Mouse (Mus musculus): ENCODE measurements at regions not wholly inside any gene's neighbourhood (a gene's known extent, or its start where the extent isn't known, plus 50 kb on each side); places are given as distances from the start of the nearest gene placed in this dataset.

DNA sequence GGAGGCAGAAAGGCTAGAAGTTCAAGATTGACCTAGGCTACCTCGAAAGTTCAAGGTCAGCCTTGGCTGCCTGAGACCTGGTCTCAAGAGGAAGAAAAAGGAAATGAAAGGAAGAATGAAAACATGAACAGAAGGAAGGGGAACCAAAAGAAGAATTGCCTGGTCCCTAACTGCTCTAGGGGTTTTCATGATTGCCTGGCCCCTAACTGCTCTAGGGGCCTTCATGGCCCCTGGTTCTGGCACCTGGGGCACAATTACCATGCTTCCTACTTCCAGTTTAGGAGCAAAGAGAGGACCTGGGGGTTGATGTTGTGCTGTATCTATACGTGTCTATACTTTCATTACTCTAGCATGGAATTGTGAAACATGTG, 132.8 kb downstream of the Cd24a start:
- DNase-seq (ENCODE audit: low read depth) = no peak

GRCm38 (mm10) chr10:43712657-43713056, 134.6 kb downstream of the Cd24a start:
- no peak for DNase-seq (ENCODE audit: low read depth)

- no peak for DNase-seq (ENCODE audit: low read depth)
Measured at GRCm38 (mm10) chr10:43718768-43719167, 140.7 kb downstream of the Cd24a start.

GRCm38 (mm10) chr10:43721356-43721755, 143.3 kb downstream of the Cd24a start:
- no peak for DNase-seq (ENCODE audit: low read depth)

DNA sequence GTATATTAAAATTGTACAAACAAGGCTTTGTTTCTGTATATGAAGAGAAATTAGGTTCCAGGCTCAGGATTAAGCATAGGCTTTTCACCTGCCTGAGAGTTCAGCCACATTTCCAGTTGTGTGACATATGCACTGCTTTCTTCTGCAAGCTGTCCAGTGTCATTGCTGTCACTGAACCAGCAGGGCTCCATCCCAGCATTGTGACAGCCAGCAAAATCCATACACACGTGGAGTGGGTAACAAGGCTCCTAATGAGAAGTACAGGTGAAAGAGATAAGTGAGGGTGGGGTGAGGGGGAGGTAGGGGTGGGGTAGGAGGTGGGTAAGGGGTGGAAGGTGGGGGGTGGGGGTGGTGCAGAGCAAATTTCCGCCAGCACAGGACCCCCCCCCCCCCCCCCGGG, 144.1 kb downstream of the Cd24a start:
- no peak for DNase-seq (ENCODE audit: low read depth)

- DNase-seq (ENCODE audit: low read depth) = no peak
Measured at GRCm38 (mm10) chr10:43722711-43723614, 144.9 kb downstream of the Cd24a start.

DNA sequence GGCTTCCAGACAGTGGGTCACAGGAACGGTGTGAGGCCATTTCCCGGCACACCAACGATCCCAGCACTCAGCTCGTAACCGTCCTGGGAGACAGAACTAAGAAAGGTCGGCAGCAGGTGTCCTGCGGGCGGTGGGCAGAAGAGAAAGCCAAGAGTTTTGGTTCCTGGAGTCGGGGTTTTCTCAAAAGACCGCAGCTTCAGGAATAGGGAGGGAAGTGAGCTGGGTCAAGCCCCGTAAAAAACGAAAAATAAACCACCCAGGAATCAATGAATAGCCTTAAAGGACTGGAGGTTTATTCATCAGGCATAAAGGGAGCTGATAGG, 145.5 kb downstream of the Cd24a start:
- DNase-seq (ENCODE audit: low read depth) = no peak

- DNase-seq (ENCODE audit: low read depth) = no peak
Measured at GRCm38 (mm10) chr10:43727746-43728145, 149.7 kb downstream of the Cd24a start.

- DNase-seq (ENCODE audit: low read depth) = no peak
Measured at GRCm38 (mm10) chr10:43729184-43729583, 151.1 kb downstream of the Cd24a start.

DNA sequence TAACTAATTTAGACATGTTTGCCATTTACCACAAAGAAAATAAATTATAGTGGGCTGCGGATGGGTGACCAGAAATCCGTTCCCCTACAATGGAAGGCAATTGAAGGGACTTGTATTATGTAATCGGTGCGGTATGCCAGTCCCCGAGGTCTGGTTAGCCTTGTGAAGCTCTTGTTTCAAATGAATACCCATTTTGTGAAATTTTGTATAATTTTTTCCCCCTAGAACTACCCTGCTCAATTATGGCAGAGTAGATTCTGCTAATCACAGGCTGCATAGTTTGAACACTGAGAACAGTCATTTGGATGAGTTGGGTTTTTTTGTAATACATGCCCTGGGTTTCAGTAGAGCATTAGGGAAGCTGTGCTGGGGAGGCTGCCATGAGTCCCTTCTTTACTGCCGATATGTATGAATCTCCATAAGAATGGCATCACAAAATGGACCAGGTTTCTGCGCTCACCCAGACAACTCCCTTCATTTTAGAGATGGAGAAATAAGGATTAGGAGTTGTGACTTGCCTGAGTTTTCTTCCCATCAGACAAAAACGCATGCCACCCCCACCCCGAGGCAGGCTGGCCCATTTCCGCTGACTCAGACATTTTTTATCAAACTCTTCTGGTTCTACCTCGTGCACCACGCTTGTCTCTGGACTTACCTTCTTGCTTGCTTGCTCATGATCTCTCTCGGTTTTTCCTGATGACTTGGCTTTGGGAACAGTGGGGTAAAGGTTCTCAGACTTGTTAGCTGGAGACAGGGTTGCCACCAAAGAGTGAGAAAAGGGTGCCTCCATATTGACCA, 155.7 kb downstream of the Cd24a start:
- no peak for DNase-seq (ENCODE audit: low read depth)

DNA sequence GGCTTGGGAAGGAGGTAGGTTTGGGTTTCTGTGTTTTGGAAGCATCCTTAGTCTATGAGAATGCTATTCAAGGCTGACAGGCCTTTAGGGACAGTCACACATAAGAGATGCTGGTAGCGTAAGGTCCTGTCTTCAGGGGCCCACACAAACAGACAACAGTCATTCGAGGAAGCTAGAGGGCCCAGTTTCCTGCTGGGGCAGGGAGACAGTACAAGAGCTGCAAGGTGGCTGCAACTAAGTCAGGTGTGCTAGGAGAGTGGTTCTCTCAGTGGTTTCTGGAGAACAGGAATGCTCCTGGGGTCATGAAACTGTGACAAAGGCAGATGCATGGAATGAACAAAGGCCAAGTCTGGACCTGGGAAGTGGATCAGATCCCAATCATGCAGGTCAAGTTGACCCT, 161.1 kb downstream of the Cd24a start:
- no peak for DNase-seq (ENCODE audit: low read depth)

GRCm38 (mm10) chr10:43739718-43740117, 161.6 kb downstream of the Cd24a start:
- no peak for DNase-seq (ENCODE audit: low read depth)

DNA sequence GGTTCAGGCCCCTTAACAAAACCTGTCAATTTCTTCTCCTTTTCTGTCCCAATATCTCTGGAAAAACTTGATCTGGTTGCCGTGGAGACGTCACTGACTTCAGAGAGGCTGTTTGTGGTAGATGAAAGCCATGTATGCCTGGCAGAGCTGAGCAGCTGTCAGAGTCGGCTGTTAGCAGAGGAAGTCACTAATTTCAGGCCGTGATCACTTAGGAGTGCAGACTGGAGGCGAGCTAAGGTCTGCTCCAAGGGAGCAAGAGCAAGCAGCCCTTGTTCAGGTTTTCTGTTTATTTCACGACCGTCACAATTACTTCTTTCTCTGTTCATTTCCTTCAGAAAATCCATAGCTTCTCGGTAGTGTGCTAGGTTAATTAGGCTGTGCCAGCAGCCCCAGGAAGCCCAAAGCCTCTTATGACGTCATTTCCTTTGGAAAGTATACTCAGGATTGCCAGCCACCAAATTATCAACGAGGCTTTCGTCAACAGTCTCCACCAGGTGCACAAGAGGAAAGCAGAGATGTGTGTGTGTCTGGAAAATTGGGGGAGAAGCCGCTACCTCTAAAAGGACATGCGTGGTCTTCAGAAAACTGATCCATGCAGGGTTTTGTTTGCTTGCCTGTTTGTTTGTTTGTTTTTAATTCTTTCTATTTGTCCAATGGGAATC, 161.2 kb downstream of the Qrsl1 start:
- peak; percentile 53 for DNase-seq (ENCODE audit: low read depth)

- DNase-seq (ENCODE audit: low read depth) = no peak
Measured at GRCm38 (mm10) chr10:43741361-43742084, 160.0 kb downstream of the Qrsl1 start.

DNA sequence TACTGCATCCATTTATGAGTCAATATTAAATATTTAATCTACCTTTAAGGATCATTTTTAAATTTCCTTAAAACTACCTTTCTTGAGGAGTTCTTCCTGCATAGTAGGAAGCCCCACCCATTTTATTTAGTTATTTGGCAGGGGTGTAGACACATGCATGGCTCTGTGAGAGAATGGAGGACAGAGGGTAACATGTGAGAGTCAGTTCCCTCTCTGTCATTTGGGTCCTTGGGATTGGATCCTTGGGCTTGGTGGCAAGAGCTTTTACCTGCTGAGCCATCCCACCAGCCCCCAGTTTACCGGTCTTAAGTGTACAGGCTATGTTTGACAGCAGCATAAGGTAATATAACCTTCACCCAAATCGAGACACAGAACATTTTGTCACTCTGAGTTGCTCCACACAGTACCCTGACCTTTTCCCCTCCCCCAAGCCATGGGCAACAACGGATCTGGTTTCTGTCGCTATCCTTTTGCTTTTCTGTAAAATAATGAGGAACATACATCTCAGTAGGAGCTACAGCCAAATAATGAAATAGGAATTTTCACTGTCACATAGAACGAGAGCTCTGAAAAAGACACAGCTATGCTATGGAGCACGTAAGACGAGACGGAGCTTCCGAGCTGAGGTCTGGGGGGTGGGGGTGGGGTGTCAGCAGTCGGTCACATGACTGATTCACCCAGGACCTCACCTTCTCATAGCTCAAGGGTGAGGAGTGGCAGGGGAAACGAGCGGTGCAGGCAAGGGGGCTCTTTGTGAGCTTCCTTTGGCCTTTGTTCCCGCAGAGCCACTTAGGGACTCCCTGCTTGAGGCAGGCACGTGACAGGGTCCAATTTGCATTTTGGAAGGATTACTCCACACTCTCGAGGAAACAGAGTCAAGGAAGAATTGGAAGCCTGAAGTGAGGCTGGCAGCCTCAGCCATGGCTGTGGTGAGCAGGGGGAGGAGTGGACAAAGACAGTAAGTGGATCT, 159.2 kb downstream of the Qrsl1 start:
- DNase-seq (ENCODE audit: low read depth) = no peak

- no peak for DNase-seq (ENCODE audit: low read depth)
Measured at GRCm38 (mm10) chr10:43743188-43744120, 158.1 kb downstream of the Qrsl1 start.

GRCm38 (mm10) chr10:43745931-43746630, 155.5 kb downstream of the Qrsl1 start:
- DNase-seq (ENCODE audit: low read depth) = no peak

DNA sequence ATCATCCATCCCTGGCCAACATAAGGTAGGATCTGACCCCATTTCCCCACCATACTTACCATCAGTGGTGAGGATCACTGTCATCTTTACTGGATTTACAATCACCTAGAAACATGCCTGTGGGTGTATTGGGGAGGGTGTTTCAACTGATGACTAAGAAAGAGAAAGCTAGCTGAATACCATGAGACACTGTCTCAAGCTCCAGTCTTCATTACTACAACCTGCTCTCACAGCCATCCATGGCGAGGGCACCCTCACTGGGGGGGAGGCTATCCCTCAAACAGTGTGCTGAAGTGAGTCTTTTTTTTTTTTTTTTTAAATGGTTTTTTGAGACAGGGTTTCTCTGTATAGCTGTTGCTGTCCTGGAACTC, 154.9 kb downstream of the Qrsl1 start:
- DNase-seq (ENCODE audit: low read depth) = no peak

GRCm38 (mm10) chr10:43747541-43747940, 154.0 kb downstream of the Qrsl1 start:
- no peak for DNase-seq (ENCODE audit: low read depth)
